Mouse (Mus musculus): ENCODE measurements around the gene Rnf149.

- TF ChIP-seq CTCF (IDR thresholded peaks at IDR 0.05; ENCODE audit: borderline replicate concordance, control insufficient read depth, extremely low read depth, insufficient read depth, low read length, poor library complexity) (no peak), POLR2A (IDR thresholded peaks at IDR 0.05; ENCODE audit: control insufficient read depth, extremely low read depth, insufficient read depth, low read length, poor library complexity) (no peak)
Observed at GRCm38 (mm10) chr1:39534831-39535230, 42.4 kb downstream of the Rnf149 start, which contains the start of gene Cnot11.
